Mouse (Mus musculus) olfactory bulb, adult 2 months (tissue): ENCODE measurements around the gene Sik3.

ENCODE experiments used
- CTCF ChIP-seq: fragments of 200-500 bp; IDR thresholded peaks from 2 replicates; pipeline ENCODE4 v1.5.1; 2012; ENCODE audit warnings: low read depth, mild to moderate bottlenecking, low read length, moderate library complexity; ENCODE audit not compliant: insufficient read depth
- POLR2A ChIP-seq: fragments of 200-500 bp; IDR thresholded peaks from 2 replicates; pipeline ENCODE4 v1.6.1; 2012; ENCODE audit warnings: mild to moderate bottlenecking, low read depth, low read length, moderate library complexity; ENCODE audit not compliant: insufficient read depth

DNA sequence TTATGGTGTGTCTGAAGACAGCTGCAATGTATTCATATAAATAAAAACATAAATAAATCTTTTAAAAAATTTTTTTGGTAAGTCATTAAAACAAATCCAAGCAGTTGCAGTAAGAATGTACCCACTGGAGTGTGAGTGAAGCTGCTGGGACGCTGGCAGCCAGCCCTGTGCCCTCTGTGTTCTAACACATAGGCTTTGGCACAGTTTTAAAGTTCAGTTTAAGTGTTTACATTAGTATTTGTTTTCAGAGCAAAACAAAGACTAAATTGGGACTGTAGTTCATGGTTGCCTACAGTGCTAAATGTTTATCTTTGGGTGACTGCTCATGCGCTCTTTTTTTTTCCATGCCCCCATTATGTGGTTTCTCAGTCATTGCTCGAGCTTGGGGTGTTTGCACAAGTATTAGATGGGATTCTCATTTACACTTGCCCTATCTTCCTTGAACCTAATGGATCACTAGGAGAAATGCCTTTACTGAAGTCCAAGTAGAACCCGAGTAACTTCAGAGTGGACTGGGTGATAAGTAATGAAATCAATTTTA lies 145.7 kb downstream of the Sik3 start:
- TF ChIP-seq CTCF = no peak
- no peak for TF ChIP-seq POLR2A
